Mouse (Mus musculus): ENCODE measurements around the gene Creg2. TPM values are rescaled to one million over a fixed set of nuclear protein-coding genes. Genes with fewer than 3 reads are reported as not detected.
A peak's percentile ranks its signal among the peaks of the same experiment; 100 is the strongest.
"Not testable (repeated sequence)": the region's sequence is repeated elsewhere in the genome, so short reads cannot be mapped to it uniquely, and the experiment has no call there.

Creg2 gene
- polyA plus RNA-seq, 1 experiment, result not detected

- H3K4me3 ChIP-seq (ENCODE audit: insufficient read depth, low read depth, low read length), result no peak overlapping the region
These were observed 19.1 kb upstream of the Creg2 start for GRCm38 (mm10) chr1:39670211-39670935.

GRCm38 (mm10) chr1:39666751-39667252, 15.5 kb upstream of the Creg2 start:
- Histone ChIP-seq H3K4me3 (ENCODE audit: insufficient read depth, low read depth, low read length) (no peak overlapping the region), H3K4me1 (ENCODE audit: control insufficient read depth, insufficient read depth, insufficient read length, low read length) (no peaks in the 10 kb centered on the region; the same call in 1 of the 2 replicates), H3K27ac (replicated peaks; ENCODE audit: low read depth, low read length) (no peak overlapping the region)

More at GRCm38 (mm10) chr1:39670211-39670935, 19.1 kb upstream of the Creg2 start:
- Histone ChIP-seq H3K27ac (replicated peaks; ENCODE audit: low read depth, low read length) (no peak overlapping the region), H3K4me1 (ENCODE audit: control insufficient read depth, insufficient read depth, insufficient read length, low read length) (no peaks in the 10 kb centered on the region; the same call in 1 of the 2 replicates)

- Histone ChIP-seq H3K27ac (replicated peaks; ENCODE audit: low read depth, low read length) (no peak overlapping the region), H3K4me3 (ENCODE audit: insufficient read depth, low read depth, low read length) (no peak overlapping the region), H3K4me1 (ENCODE audit: control insufficient read depth, insufficient read depth, insufficient read length, low read length) (no peaks in the 10 kb centered on the region)
These were observed 12.9 kb upstream of the Creg2 start for GRCm38 (mm10) chr1:39664039-39664625.

- Histone ChIP-seq H3K4me1 (ENCODE audit: control insufficient read depth, insufficient read depth, insufficient read length, low read length) (no peaks in the 10 kb centered on the region), H3K27ac (replicated peaks; ENCODE audit: low read depth, low read length) (no peak overlapping the region), H3K4me3 (ENCODE audit: insufficient read depth, low read depth, low read length) (no peak overlapping the region)
These were observed 11.8 kb upstream of the Creg2 start for GRCm38 (mm10) chr1:39663050-39663449.

GRCm38 (mm10) chr1:39656976-39657529, 5.8 kb upstream of the Creg2 start:
- Histone ChIP-seq H3K4me3 (ENCODE audit: insufficient read depth, low read depth, low read length) (no peak overlapping the region), H3K27ac (replicated peaks; ENCODE audit: low read depth, low read length) (no peak overlapping the region), H3K4me1 (ENCODE audit: control insufficient read depth, insufficient read depth, insufficient read length, low read length) (no peaks in the 10 kb centered on the region)

- not testable (repeated sequence) for H3K27ac ChIP-seq (replicated peaks; ENCODE audit: low read depth, low read length); H3K4me3 ChIP-seq (ENCODE audit: insufficient read depth, low read depth, low read length); H3K4me1 ChIP-seq (ENCODE audit: control insufficient read depth, insufficient read depth, insufficient read length, low read length)
These were observed 3.6 kb upstream of the Creg2 start for GRCm38 (mm10) chr1:39654901-39655300.

GRCm38 (mm10) chr1:39653028-39653427, 1.8 kb upstream of the Creg2 start:
- H3K4me1 ChIP-seq (ENCODE audit: control insufficient read depth, insufficient read depth, insufficient read length, low read length), result no peaks in the 10 kb centered on the region; the same call in 1 of the 2 replicates
- H3K27ac ChIP-seq (replicated peaks; ENCODE audit: low read depth, low read length), result no peak overlapping the region
- no peak overlapping the region for H3K4me3 ChIP-seq (ENCODE audit: insufficient read depth, low read depth, low read length)

GRCm38 (mm10) chr1:39650435-39651240, 636 bp downstream of the Creg2 start:
- no peaks in the 10 kb centered on the region; the same call in 1 of the 2 replicates for H3K4me1 ChIP-seq (ENCODE audit: control insufficient read depth, insufficient read depth, insufficient read length, low read length)
- H3K4me3 ChIP-seq (ENCODE audit: insufficient read depth, low read depth, low read length), result peak overlapping the region; percentile 40
- no peak overlapping the region for H3K27ac ChIP-seq (replicated peaks; ENCODE audit: low read depth, low read length)

- Histone ChIP-seq H3K4me3 (ENCODE audit: insufficient read depth, low read depth, low read length) (peak overlapping the region; percentile 40), H3K27ac (replicated peaks; ENCODE audit: low read depth, low read length) (no peak overlapping the region), H3K4me1 (ENCODE audit: control insufficient read depth, insufficient read depth, insufficient read length, low read length) (no peaks in the 10 kb centered on the region; the same call in 1 of the 2 replicates)
These were observed 1.4 kb downstream of the Creg2 start for GRCm38 (mm10) chr1:39649691-39650434.

- H3K4me1 ChIP-seq (ENCODE audit: control insufficient read depth, insufficient read depth, insufficient read length, low read length), result no peaks in the 10 kb centered on the region; the same call in 1 of the 2 replicates
- H3K4me3 ChIP-seq (ENCODE audit: insufficient read depth, low read depth, low read length), result no peak overlapping the region
- H3K27ac ChIP-seq (replicated peaks; ENCODE audit: low read depth, low read length), result no peak overlapping the region
These were observed 2.7 kb downstream of the Creg2 start for GRCm38 (mm10) chr1:39648584-39648983.

- Histone ChIP-seq H3K27ac (replicated peaks; ENCODE audit: low read depth, low read length) (no peak overlapping the region), H3K4me1 (ENCODE audit: control insufficient read depth, insufficient read depth, insufficient read length, low read length) (no peaks in the 10 kb centered on the region; the same call in 1 of the 2 replicates), H3K4me3 (ENCODE audit: insufficient read depth, low read depth, low read length) (no peak overlapping the region)
These were observed 5.1 kb downstream of the Creg2 start for GRCm38 (mm10) chr1:39645905-39646759.

GRCm38 (mm10) chr1:39644333-39644732, 6.9 kb downstream of the Creg2 start:
- H3K4me3 ChIP-seq (ENCODE audit: insufficient read depth, low read depth, low read length), result no peak overlapping the region
- H3K4me1 ChIP-seq (ENCODE audit: control insufficient read depth, insufficient read depth, insufficient read length, low read length), result no peaks in the 10 kb centered on the region
- H3K27ac ChIP-seq (replicated peaks; ENCODE audit: low read depth, low read length), result no peak overlapping the region

GRCm38 (mm10) chr1:39641667-39642066, 9.6 kb downstream of the Creg2 start:
- H3K4me1 ChIP-seq (ENCODE audit: control insufficient read depth, insufficient read depth, insufficient read length, low read length), result no peaks in the 10 kb centered on the region
- H3K27ac ChIP-seq (replicated peaks; ENCODE audit: low read depth, low read length), result no peak overlapping the region
- no peak overlapping the region for H3K4me3 ChIP-seq (ENCODE audit: insufficient read depth, low read depth, low read length)

- no peak overlapping the region for H3K4me3 ChIP-seq (ENCODE audit: insufficient read depth, low read depth, low read length)
These were observed 14.1 kb downstream of the Creg2 start for GRCm38 (mm10) chr1:39637139-39637538.

More at GRCm38 (mm10) chr1:39637139-39637538, 14.1 kb downstream of the Creg2 start:
- Histone ChIP-seq H3K27ac (replicated peaks; ENCODE audit: low read depth, low read length) (no peak overlapping the region), H3K4me1 (ENCODE audit: control insufficient read depth, insufficient read depth, insufficient read length, low read length) (no peaks in the 10 kb centered on the region)
